Mouse (Mus musculus) liver, embryonic 16.5 days (tissue): ENCODE measurements around the gene Pin1rt1. TPM values are rescaled to one million over a fixed set of nuclear protein-coding genes. Genes with fewer than 3 reads are reported as not detected.

Experiments
- ATAC-seq: fragments of 200-750 bp; cut with Nextera tagmentation; 2 replicates; pipeline ENCODE4 v1.8.0; 2017; ENCODE audit warnings: low read depth, mild to moderate bottlenecking, moderate number of reproducible peaks, moderate library complexity
- H3K27ac ChIP-seq: fragments of 300-500 bp; sonication (generic); 2 replicates; pipeline ENCODE4 v1.5.1; 2014; ENCODE audit warnings: mild to moderate bottlenecking, low read length
- H3K27me3 ChIP-seq: fragments of 300-500 bp; sonication (generic); 2 replicates; pipeline ENCODE4 v1.6.1; 2014; ENCODE audit warnings: low read depth, low read length, mixed read lengths; ENCODE audit not compliant: control insufficient read depth, insufficient read depth
- H3K36me3 ChIP-seq: fragments of 300-500 bp; sonication (generic); 2 replicates; pipeline ENCODE4 v1.6.1; 2014; ENCODE audit warnings: mild to moderate bottlenecking; ENCODE audit not compliant: control insufficient read depth, insufficient read depth
- H3K4me1 ChIP-seq: fragments of 300-500 bp; sonication (generic); 2 replicates; pipeline ENCODE4 v1.6.1; 2014; ENCODE audit warnings: low read depth, low read length, mixed read lengths; ENCODE audit not compliant: control insufficient read depth
- H3K4me2 ChIP-seq: fragments of 300-500 bp; sonication (generic); 2 replicates; pipeline ENCODE4 v1.6.1; 2014; ENCODE audit warnings: low read depth, low read length, mixed read lengths
- H3K4me3 ChIP-seq: fragments of 300-500 bp; sonication (generic); 2 replicates; pipeline ENCODE4 v1.5.1; 2014; ENCODE audit warnings: low read depth, mild to moderate bottlenecking, low read length
- H3K9ac ChIP-seq: fragments of 300-500 bp; sonication (generic); 2 replicates; pipeline ENCODE4 v1.6.1; 2014; ENCODE audit warnings: low read depth, low read length
- H3K9me3 ChIP-seq: fragments of 300-500 bp; sonication (generic); replicated peaks from 2 replicates; pipeline ENCODE4 v1.6.1; 2016; ENCODE audit warnings: low read length; ENCODE audit not compliant: control insufficient read depth
- WGBS: fragments of 180-500 bp; shearing (Covaris S2); extraction: QIAGEN DNeasy Blood & Tissue Kit; methylation state at CpG from one replicate; pipeline ENCODE4 v1.1.7; 2014; ENCODE audit not compliant: insufficient replicate concordance; 5-methylcytosine and 5-hydroxymethylcytosine counted together
- polyA plus RNA-seq: library from polyadenylated mRNA; unstranded; fragments of >200 nt; fragmentation: Nextera tagmentation; extraction: Ambion mirVana; gene quantifications from 2 replicates; pipeline ENCODE4 v1.2.1, GENCODE M21; 2015

Pin1rt1 gene
- polyA plus RNA-seq, 1 experiment from 2014 or later = not detected

DNA sequence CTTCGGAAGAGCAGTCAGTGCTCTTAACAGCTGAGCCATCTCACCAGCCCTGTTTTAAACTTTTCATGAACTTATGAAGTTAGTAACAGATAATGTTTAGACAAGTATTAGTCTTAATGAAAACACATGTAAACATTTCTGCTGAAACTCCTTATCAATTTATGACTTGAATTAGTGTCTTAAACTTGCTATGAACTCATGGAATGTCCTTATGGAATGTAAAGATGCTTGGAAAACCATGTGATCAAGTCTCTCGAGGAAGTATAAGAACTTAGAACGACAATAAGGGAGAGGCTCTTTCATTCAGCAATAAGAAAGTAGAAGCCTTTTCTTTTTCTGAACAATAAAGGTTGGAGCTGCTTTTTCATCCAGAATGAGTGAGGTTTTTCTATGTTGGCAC lies 11.8 kb downstream of the Pin1rt1 start:
- ATAC-seq = no peak
- Histone ChIP-seq H3K9ac (no peak overlapping the region), H3K4me3 (no peak overlapping the region), H3K36me3 (no peaks in the 10 kb centered on the region), H3K4me2 (no peak overlapping the region), H3K4me1 (no peaks in the 10 kb centered on the region; the same call in 1 of the 2 replicates), H3K27me3 (no peaks in the 10 kb centered on the region), H3K9me3 (no peaks in the 10 kb centered on the region), H3K27ac (no peak overlapping the region)
- 60% methylated on average over 3 of the region's 3 CpGs for WGBS

GRCm38 (mm10) chr2:104703158-104703557 lies 13.0 kb downstream of the Pin1rt1 start:
- H3K27me3 ChIP-seq = no peaks in the 10 kb centered on the region
- no peak overlapping the region for H3K9ac ChIP-seq
- H3K4me1 ChIP-seq = no peaks in the 10 kb centered on the region; the same call in 1 of the 2 replicates
- H3K4me2 ChIP-seq = no peak overlapping the region
- H3K36me3 ChIP-seq = no peaks in the 10 kb centered on the region
- no peaks in the 10 kb centered on the region for H3K9me3 ChIP-seq
- 58% methylated on average over 3 of the region's 3 CpGs for WGBS
- no peak for ATAC-seq
- H3K27ac ChIP-seq = no peak overlapping the region
- no peak overlapping the region for H3K4me3 ChIP-seq

- WGBS = 74% methylated on average over 11 of the region's 11 CpGs
- Histone ChIP-seq H3K27ac (no peak overlapping the region), H3K4me2 (no peak overlapping the region), H3K4me3 (no peak overlapping the region), H3K9me3 (no peaks in the 10 kb centered on the region), H3K4me1 (no peaks in the 10 kb centered on the region; the same call in 1 of the 2 replicates), H3K36me3 (no peaks in the 10 kb centered on the region), H3K27me3 (no peaks in the 10 kb centered on the region), H3K9ac (no peak overlapping the region)
- no peak for ATAC-seq
Measured at GRCm38 (mm10) chr2:104699659-104700058, 16.5 kb downstream of the Pin1rt1 start.

DNA sequence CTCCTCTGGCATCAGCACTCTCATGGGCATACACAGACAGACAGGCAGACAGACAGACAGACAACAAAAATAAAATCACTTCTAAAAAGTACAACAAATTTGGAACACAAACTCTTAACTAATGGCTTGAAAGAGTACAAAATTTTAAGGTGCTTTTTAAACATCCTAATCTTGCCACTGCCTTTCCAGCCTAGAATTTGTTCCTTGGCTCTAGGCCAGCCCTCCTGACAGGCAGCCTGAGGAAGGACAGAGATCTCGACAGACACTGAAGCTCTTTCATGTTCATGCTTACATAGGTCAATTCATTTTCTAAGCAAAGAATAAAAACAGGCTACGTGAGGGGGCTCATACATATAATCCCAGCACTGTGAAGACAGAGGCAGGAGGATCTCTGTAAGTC lies 23.6 kb downstream of the Pin1rt1 start:
- H3K4me3 ChIP-seq = no peak overlapping the region
- no peaks in the 10 kb centered on the region for H3K9me3 ChIP-seq
- ATAC-seq = no peak
- no peak overlapping the region for H3K9ac ChIP-seq
- H3K27me3 ChIP-seq = no peaks in the 10 kb centered on the region
- H3K36me3 ChIP-seq = no peaks in the 10 kb centered on the region
- no peak overlapping the region for H3K27ac ChIP-seq
- H3K4me2 ChIP-seq = no peak overlapping the region
- H3K4me1 ChIP-seq = peaks cover 4% of the 10 kb centered on the region; the same call in 1 of the 2 replicates
- WGBS = 41% methylated on average over 2 of the region's 2 CpGs

DNA sequence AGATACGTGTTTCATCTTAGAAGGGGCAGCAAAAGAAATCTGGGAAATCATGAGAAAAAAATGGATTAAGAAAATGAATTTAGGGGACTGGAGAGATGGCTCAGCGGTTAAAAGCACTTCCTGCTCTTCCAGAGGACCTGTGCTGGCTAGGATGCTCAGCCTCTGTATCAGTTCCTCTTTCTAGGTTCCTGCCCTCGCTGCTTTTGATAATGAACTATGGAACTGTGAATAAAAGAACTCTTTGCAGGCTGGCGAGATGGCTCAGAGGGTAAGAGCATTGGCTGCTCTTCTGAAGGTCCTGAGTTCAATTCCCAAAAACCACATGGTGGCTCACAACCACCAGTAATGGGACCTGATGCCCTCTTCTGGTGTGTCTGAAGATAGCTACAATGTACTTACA lies 25.5 kb downstream of the Pin1rt1 start:
- H3K4me3 ChIP-seq = no peak overlapping the region
- H3K27me3 ChIP-seq = no peaks in the 10 kb centered on the region
- no peak overlapping the region for H3K4me2 ChIP-seq
- 30% methylated on average over 4 of the region's 4 CpGs for WGBS
- ATAC-seq = no peak
- H3K9ac ChIP-seq = no peak overlapping the region
- no peak overlapping the region for H3K27ac ChIP-seq
- no peaks in the 10 kb centered on the region for H3K36me3 ChIP-seq
- H3K4me1 ChIP-seq = peaks cover 4% of the 10 kb centered on the region; the same call in 1 of the 2 replicates
- no peaks in the 10 kb centered on the region for H3K9me3 ChIP-seq

GRCm38 (mm10) chr2:104688724-104689123 lies 27.5 kb downstream of the Pin1rt1 start:
- H3K9ac ChIP-seq = no peak overlapping the region
- H3K4me3 ChIP-seq = no peak overlapping the region
- H3K4me1 ChIP-seq = peaks cover 4% of the 10 kb centered on the region; the same call in 1 of the 2 replicates
- WGBS = 60% methylated on average over 8 of the region's 8 CpGs
- H3K27ac ChIP-seq = 0 out of 2 replicates have a peak overlapping the region, but pooled peaks have one; percentile 7
- no peak overlapping the region for H3K4me2 ChIP-seq
- ATAC-seq = no peak
- no peaks in the 10 kb centered on the region for H3K27me3 ChIP-seq
- H3K9me3 ChIP-seq = no peaks in the 10 kb centered on the region
- no peaks in the 10 kb centered on the region for H3K36me3 ChIP-seq

DNA sequence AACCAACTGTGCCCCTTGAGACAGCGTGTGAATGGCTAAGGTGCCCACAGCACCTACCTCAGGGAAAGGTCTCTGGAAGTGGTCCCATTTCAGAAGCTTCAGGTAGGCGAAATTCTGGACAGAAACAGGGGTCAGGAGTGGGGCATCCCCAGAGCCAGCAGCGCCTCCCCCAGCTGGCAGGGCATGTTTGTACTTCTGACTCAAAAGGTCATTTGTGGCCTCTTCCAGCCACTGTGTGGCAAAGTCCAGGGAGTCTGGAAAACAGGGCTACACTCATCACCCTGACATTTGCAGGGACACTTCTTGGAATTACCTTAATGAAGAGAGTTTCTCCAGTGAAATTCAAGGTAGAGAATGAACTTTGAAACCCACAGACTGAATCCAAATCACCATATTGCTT lies 27.9 kb downstream of the Pin1rt1 start:
- H3K36me3 ChIP-seq = no peaks in the 10 kb centered on the region
- 0 out of 2 replicates have a peak overlapping the region, but pooled peaks have one; percentile 7 for H3K27ac ChIP-seq
- H3K27me3 ChIP-seq = no peaks in the 10 kb centered on the region
- peaks cover 4% of the 10 kb centered on the region; the same call in 1 of the 2 replicates for H3K4me1 ChIP-seq
- no peak overlapping the region for H3K4me3 ChIP-seq
- H3K9me3 ChIP-seq = no peaks in the 10 kb centered on the region
- peak; percentile 66 for ATAC-seq
- 39% methylated on average over 3 of the region's 3 CpGs for WGBS
- H3K9ac ChIP-seq = no peak overlapping the region
- no peak overlapping the region for H3K4me2 ChIP-seq

DNA sequence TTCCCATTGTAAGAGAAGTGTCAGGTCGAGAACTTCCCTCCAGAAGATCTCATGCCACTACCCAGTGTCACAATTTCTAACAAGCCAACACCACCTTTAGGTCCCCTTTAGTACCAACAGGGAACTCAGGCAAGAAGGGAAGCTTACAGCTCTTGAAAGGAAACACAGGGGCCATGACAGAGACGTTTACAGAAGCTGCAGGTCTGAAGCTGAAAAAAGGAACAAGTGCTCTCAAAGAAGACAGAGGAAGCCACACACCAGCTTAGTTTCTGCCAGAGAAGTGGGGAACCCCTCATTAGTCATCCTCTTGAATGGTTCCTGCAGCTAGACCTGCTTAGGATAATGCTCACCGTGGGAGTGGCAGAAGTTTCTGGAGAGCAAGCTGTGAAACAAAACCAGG lies 28.9 kb downstream of the Pin1rt1 start:
- H3K27me3 ChIP-seq = no peaks in the 10 kb centered on the region
- ATAC-seq = no peak
- no peak overlapping the region for H3K27ac ChIP-seq
- no peaks in the 10 kb centered on the region for H3K9me3 ChIP-seq
- no peak overlapping the region for H3K9ac ChIP-seq
- 16% methylated on average over 3 of the region's 3 CpGs for WGBS
- H3K4me1 ChIP-seq = peaks cover 4% of the 10 kb centered on the region; the same call in 1 of the 2 replicates
- H3K4me2 ChIP-seq = no peak overlapping the region
- no peaks in the 10 kb centered on the region for H3K36me3 ChIP-seq
- H3K4me3 ChIP-seq = no peak overlapping the region

- ATAC-seq = peak; percentile 69
- WGBS = 7% methylated on average over 13 of the region's 13 CpGs
- no peaks in the 10 kb centered on the region for H3K9me3 ChIP-seq
- H3K4me1 ChIP-seq = peaks cover 4% of the 10 kb centered on the region; the same call in 1 of the 2 replicates
- no peaks in the 10 kb centered on the region for H3K36me3 ChIP-seq
- H3K4me2 ChIP-seq = 0 out of 2 replicates have a peak overlapping the region, but pooled peaks have one; percentile 24
- no peak overlapping the region for H3K4me3 ChIP-seq
- H3K9ac ChIP-seq = no peak overlapping the region
- H3K27me3 ChIP-seq = no peaks in the 10 kb centered on the region
- H3K27ac ChIP-seq = no peak overlapping the region
Measured at GRCm38 (mm10) chr2:104685418-104685817, 30.8 kb downstream of the Pin1rt1 start.
